Mouse (Mus musculus): ENCODE data around the gene Rpl3.

- TF ChIP-seq POLR2A (IDR thresholded peaks at IDR 0.05; ENCODE audit: borderline replicate concordance, insufficient read depth, low read length): no peak
- no peak for TF ChIP-seq CTCF (IDR thresholded peaks at IDR 0.05; ENCODE audit: borderline replicate concordance, insufficient read depth, low read depth, low read length)
These were observed 53.6 kb downstream of the Rpl3 start for GRCm38 (mm10) chr15:80038110-80038391.

Measured in cerebellum, adult 2 months (tissue).